Mouse (Mus musculus) spleen, postnatal 10 days (tissue): Measurements from ENCODE around the gene Banf2.

Experiments used
- DNase-seq, 2 experiments: peaks; one replicate each; pipeline ENCODE4 v3.0.0; 2021 to 2022; ENCODE audit warnings: low spot score in 2 of 2

The Banf2 gene

GRCm38 (mm10) chr2:144032664-144033063, at the start of gene Banf2:
Banf2 (plus strand) TSS chr2:144033059.
- no peak for DNase-seq

- no peak for DNase-seq
These were observed 49.4 kb upstream of the Banf2 start for GRCm38 (mm10) chr2:143983482-143983881.

- DNase-seq: no peak
These were observed 45.4 kb upstream of the Banf2 start for GRCm38 (mm10) chr2:143987485-143987884.

GRCm38 (mm10) chr2:143988016-143988415, 44.8 kb upstream of the Banf2 start:
- no peak for DNase-seq

- DNase-seq: no peak
These were observed 41.9 kb upstream of the Banf2 start for GRCm38 (mm10) chr2:143990997-143991396.

GRCm38 (mm10) chr2:143991964-143992672, 40.7 kb upstream of the Banf2 start:
- DNase-seq: no peak

- DNase-seq: no peak
These were observed 39.9 kb upstream of the Banf2 start for GRCm38 (mm10) chr2:143992977-143993376.

- no peak for DNase-seq
These were observed 30.5 kb upstream of the Banf2 start for GRCm38 (mm10) chr2:144002229-144002984.

- DNase-seq: no peak
These were observed 29.3 kb upstream of the Banf2 start for GRCm38 (mm10) chr2:144003544-144003943.

GRCm38 (mm10) chr2:144005166-144005955, 27.5 kb upstream of the Banf2 start:
- no peak for DNase-seq

GRCm38 (mm10) chr2:144006686-144007085, 26.2 kb upstream of the Banf2 start:
- no peak for DNase-seq

- no peak for DNase-seq
These were observed 25.6 kb upstream of the Banf2 start for GRCm38 (mm10) chr2:144007211-144007610.

GRCm38 (mm10) chr2:144009081-144009480, 23.8 kb upstream of the Banf2 start:
- no peak for DNase-seq

- peak in 1 of 2 experiments; percentile 49 for DNase-seq
These were observed 23.1 kb upstream of the Banf2 start for GRCm38 (mm10) chr2:144009551-144010281.

GRCm38 (mm10) chr2:144010282-144011044, 22.4 kb upstream of the Banf2 start:
- DNase-seq: peak; percentile 91 to 92

GRCm38 (mm10) chr2:144011080-144011551, 21.7 kb upstream of the Banf2 start, which contains the start of gene Rrbp1:
Rrbp1 (minus strand) TSS chr2:144011263.
- DNase-seq: peak; percentile 93 to 98

GRCm38 (mm10) chr2:144014051-144014450, 18.8 kb upstream of the Banf2 start:
- DNase-seq: no peak

- DNase-seq: no peak
These were observed 18.4 kb upstream of the Banf2 start for GRCm38 (mm10) chr2:144014481-144014880.

- no peak for DNase-seq
These were observed 17.0 kb upstream of the Banf2 start for GRCm38 (mm10) chr2:144015861-144016260.

- no peak for DNase-seq
These were observed 12.9 kb upstream of the Banf2 start for GRCm38 (mm10) chr2:144019971-144020370.

GRCm38 (mm10) chr2:144022441-144022840, 10.4 kb upstream of the Banf2 start:
- no peak for DNase-seq
